Mouse (Mus musculus) right cerebral cortex, adult 18-20 months (tissue): ENCODE measurements around the gene Tmc7.

ENCODE experiments used
- DNase-seq: peaks from one replicate; pipeline ENCODE4 v3.0.0; 2022; ENCODE audit warnings: mixed read lengths

The Tmc7 gene

DNA sequence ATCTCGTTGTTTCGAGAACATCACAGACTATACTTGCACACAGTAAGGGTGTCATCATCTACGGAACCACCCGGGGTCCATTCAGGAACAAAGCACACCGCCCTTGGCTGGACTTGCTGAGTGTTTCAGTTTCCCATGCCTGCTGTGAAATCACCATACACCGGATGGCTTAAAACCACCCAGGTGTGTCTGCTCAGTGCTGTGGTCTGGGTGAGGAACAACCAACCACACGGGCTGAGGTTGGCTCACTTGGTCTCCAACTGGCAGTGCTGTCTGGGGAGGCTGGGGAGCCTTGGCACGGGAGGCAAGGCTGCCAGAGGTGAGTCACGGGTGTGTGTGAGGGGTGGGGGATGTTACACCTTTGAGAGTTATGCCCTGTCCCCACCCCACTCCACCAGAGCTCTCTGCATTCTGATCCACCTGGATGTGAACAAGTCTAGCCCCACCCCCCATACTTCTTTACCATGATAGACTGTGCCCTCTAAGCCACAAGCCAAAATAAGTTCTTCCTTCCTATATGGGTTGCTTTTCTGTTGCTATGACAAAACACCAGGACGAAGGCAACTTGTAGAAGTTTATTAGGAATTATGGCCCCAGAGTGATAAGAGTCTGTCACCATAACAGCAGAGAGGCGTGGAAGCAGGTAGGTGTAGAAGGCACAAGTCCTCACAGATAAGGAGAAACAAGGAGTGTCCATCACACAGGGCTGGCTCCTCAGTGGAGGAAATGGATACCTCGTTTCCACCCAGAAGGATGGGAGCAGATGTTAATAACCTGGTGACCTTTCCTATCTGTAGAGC, 85.4 kb downstream of the Tmc7 start:
- no peak for DNase-seq

DNA sequence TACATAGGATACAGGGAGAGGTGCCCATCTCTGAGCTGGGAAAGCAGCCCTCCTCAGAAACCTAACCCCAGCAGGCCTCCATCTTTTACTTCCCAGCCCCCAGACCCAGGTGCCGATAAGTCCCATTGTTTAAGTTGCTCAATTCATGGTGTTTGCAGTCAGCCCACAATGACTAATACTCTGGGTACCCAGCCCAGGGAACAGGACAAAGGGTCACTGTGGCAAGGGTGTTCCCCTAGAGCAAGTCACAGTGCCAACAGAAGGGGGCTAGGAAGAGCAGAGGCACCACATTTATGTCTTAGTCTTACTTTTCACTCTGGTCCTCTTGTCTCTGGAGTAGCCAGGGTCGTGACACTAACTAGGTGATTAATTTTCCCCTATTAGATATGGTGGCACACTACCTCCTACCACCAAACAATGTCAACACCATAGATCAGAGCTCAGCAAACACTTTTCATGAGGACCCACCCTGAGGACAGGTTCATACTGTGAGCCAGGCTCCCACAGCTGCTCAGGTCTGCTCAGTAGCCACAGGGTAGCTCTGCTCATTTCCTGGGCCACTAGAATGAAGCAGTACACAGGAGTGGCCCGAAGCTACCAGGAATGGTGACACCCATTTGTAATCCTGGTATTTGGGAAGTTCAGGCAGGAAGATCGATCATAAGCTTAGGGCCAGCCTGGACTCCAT, 89.5 kb downstream of the Tmc7 start:
- no peak for DNase-seq

DNA sequence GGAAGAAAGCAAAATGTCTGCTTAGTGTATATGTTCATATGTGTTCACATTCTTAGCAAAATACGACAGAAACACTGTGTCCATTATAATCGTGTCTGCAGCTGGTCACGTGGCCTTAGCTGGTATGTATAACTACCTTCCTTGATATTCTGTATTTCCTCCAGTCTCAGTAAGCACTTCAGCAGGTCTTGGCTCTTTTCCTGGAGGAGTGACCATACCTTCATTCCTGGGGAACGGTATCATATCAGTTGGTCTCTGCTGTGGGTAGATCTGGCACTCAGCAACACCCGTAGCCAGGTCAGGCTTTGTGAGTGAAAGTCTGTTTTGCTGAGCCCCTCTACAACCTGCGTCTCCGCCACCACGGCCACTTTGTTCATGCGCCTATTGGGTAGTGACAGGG, 90.6 kb downstream of the Tmc7 start:
- no peak for DNase-seq

DNA sequence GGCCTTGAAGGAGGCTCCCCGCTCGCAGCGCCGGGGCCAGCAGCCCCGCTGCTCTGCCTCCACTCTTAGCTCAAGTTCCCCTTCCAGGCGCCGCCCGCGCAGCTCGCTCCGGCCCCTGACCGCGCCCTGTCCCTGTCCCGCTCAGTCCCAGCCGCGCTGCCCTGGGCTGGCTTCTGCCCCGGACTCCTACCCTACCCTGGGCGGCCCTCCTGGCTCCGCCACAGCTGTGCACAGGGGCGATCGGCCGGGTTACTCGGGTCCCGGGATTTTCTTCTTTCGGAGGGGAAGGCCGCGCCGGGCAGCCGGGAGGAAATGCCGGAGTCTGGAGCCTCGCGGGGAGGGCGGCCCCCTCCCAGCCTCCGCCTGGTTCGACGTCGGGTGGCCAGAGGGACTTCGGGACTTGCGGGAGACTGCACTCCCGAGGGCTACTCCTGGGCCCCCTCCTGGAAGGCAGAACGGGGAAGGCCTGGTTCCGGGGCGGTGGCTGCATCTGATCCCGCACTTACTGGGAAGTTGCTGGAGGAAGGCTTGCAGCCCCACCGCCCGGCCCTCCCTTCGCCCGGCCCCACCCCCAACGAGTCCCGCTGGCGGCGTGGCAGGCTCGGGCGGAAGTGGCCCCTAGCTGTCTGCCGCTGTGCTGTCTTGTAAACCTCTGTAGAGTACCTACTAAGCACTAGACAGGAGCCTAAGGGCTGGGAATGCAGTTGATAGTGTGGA, 92.9 kb downstream of the Tmc7 start, which contains the start of gene Itpripl2:
Itpripl2 (minus strand) TSS at position 545 of the 717 bp plus-strand sequence.
- DNase-seq, result peak; percentile 9

DNA sequence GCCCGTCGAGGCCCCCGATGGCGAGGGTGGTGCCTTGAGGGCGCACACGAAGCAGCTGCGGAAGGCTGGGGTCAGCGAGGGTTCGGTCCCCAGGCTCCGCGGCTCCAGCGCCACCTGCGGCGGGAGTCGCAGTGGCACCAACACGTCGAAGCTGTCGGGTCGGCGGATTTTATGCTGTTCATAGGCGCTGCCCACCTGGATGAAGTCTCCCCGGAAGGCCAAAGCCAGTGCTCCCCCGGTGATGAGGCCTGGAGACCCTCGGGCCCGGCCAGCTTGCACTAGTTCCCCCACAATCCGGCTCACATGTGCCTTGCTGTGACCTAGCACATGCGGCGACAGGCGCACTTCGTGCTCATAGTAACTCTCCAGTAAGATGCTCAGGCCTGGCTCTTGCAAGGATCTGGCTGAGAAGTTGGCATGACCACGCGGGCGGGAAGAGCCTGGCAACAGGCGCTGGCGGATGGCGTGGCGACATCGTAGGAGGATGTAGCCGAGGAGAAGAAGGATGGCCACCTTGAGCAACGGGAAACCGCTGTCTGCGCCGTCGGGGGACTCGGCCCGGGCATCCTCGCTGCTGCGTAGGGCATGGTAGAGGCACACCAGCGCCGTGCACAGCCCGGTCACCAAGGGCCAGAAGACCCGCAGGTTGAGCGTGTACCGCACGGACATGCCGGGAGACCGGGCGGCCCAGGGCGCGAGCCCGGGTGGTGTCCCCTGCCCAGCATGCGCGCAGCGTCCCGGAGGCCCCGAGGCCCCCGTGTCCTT, 93.7 kb downstream of the Tmc7 start:
- no peak for DNase-seq

DNA sequence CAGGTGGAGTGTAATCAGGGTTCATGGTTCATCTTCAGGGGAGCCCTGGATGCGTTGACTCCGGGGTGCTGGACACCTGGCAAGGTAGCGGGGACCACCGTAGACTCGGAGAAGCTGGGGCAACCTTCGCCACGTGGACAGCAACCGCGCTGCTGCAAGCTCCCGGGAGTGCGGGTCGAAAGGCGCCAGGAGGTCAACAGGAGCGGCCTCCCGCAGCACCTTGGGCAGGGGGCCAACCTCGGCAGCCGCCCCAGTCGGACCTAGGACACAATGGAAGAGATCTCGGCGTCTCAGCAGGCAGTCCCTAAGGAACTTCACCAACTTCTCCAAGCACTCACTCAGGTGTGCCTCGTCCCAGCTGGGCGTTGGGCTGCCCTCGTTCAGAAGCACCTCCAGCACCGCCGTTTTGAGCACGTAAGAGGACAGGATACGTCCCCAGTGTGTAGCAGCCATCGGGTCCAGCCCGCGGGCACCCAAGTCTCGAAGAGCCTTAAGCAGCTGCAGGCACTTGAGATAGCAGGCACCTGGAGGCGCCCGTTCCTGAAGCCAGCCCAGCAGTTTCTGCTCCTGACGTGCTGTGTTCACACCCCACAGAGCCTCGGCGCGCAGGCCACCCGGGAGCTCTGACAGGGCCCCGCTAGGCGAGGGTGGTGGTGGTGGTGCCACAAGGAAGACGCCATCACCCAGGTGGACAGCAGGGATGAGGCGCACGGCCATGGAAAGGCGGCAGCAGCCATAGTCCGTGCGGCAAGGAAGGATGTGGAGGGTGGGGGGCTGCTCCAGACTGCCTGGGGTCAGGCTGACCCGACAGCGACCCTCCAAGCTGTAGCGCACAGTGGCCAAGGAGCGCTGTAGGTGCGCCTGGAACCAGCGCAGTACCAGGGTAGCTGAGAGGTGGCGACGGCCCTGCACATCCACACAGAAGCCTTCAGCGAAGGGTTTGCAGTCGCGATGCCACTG, 94.5 kb downstream of the Tmc7 start:
- DNase-seq, result no peak

DNA sequence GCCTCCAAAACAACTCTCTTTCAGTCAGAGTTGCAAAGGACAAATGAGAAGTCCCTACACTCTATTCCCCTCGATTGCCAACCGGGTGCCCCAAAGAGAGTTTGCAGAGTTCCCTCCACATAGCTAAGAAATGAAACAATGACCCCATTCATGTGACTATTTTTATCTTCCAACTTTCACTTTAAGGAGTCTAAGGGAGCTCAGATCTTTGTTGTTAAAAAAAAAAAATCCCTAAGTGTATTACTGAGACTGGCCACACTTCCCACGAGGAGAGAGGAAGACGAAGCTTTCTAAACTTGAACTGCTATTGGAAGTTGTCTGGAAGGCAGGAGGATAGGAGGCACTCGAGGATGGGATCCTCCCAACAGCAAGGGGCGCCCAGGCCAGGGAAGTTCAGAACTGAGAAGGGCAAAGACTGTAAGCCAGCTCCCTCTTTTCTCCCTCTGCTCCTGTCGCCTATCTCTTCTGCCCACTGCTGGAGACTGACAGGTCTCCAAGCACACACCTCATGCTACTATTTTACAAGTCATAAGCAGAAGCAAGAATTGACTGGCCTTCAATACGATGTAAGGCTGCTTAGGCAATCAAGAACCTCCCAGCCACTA, 96.4 kb downstream of the Tmc7 start:
- DNase-seq, result no peak

DNA sequence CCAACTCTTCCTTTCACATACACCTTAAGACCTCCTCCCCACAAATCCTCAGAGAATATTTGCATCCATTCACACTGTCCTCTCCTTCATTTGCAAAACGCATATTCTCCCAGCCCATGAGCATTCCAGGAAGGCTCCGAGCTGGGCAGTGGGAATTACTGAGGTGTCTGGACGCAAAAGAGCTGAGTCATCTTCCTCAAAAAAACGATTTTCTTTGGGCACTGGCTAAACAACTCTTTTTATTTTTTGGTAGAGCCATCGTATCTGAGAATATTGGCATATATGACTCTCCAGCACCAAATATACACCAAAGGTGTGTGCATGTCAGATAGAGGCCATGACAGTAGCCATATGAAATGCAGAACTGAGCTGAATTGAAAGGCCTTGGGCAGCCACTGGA, 97.6 kb downstream of the Tmc7 start:
- no peak for DNase-seq
